Mouse (Mus musculus) small intestine, adult 2 months (tissue): ENCODE measurements around the gene Stard3nl.

ENCODE experiments used
- CTCF ChIP-seq: fragments of 200-500 bp; IDR thresholded peaks from 2 replicates; pipeline ENCODE4 v1.5.1; 2012; ENCODE audit warnings: low read depth, mild to moderate bottlenecking, control low read depth, inconsistent platforms, low read length, moderate library complexity, mixed read lengths; ENCODE audit not compliant: insufficient replicate concordance, insufficient read length; ENCODE audit errors: extremely low read depth
- POLR2A ChIP-seq: fragments of 200-500 bp; IDR thresholded peaks from 2 replicates; pipeline ENCODE4 v1.6.1; 2012; ENCODE audit warnings: low read depth, mild to moderate bottlenecking, control low read depth, inconsistent platforms, low read length, moderate library complexity

GRCm38 (mm10) chr13:19410694-19411093, 15.1 kb upstream of the Stard3nl start:
- TF ChIP-seq POLR2A (no peak), CTCF (no peak)
